Mouse (Mus musculus): Measurements from ENCODE around the gene Man2b1.
"Not testable (repeated sequence)": the region's sequence is repeated elsewhere in the genome, so short reads cannot be mapped to it uniquely, and the experiment has no call there.

Gene Man2b1

DNA sequence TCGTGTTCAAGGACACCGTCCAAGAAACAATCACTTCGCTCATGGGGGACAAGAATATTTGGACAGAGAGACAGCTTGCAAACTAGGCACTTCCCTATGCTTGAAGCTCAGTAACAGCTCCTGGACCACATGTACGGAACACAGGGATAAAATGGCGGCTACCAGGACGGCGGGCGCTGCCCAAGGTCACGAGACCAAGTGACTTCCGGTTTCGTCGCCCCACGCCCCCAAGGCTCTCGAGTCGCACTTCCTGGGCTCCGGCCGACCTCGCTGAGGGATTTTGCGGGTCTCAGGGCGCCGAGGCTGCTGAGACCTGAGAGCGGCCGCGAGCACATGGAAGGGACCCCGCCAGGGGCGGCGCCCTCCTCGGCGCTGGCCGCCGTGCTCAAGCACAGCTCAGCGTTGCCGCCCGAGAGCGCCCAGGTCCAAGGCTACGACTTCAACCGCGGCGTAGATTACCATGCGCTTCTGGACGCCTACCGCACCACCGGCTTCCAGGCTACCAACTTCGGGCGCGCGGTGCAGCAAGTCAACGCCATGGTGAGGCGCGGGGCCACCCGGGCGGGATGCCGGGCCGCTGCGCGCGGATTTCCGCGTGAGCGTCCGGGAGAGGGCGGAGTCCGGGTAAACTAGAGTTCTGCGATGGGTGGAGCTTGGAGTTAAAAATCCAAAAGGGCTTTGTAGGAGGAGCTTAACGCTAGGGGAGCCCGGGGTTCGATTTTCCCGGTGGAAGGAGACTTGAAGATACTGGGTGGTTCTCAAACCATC, 11.4 kb upstream of the Man2b1 start, which contains the start of gene Dhps:
Dhps (plus strand) TSS at position 244 of the 768 bp plus-strand sequence.
- in situ Hi-C loops (cut with MboI; ENCODE audit: low pct_unique_long_range_greater_than_20kb in 1 of 2, low sequenced_read_pairs in 2 of 2, unreplicated experiment in 1 of 2): no loop called here

DNA sequence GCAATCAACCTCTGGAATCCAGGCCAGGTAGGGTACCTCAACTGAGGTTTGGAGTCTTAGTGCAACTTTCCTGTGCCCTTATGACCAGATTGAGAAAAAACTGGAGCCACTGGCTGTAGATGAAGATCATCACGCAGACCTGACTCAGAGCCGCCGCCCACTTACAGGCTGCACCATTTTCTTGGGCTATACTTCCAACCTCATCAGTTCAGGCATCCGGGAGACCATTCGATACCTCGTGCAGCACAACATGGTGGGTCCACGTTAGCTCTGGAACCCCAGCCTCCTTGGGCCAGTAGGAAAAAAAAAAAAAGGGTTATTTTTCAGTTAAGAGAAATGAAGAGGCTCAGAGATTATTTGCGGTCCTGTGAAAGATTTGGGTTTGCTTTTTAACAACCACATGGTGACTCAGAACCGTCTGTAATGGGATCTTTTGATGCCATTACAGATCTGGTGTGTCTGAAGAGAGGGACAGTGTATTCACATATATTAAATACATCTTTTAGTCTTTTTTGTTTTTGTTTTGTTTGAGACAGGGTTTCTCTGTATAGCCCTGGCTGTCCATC, 10.6 kb upstream of the Man2b1 start:
- in situ Hi-C loops (cut with MboI; ENCODE audit: low pct_unique_long_range_greater_than_20kb in 1 of 2, low sequenced_read_pairs in 2 of 2, unreplicated experiment in 1 of 2): no loop called here

DNA sequence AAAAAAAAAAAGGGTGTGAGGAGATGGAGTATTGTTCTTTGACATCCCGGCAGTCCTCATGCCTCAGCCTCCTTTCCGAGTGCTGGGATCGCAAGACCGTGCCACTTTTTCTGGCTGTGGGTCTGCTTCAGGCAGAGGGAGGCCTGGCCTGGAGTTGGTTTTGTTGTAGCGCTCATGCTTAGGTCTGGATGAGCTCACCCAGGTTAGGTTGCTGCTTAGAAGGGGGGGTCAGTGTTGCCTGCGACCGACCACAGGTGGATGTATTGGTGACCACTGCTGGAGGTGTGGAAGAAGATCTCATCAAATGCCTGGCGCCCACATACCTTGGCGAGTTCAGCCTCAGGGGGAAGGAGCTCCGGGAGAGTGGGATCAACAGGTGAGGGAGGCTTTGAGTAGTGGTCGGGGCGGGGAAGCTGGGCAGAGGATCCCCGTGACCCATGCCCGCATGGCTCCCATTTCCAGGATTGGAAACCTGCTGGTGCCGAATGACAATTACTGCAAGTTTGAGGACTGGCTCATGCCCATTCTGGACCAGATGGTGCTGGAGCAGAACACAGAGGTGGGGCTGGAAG, 9.9 kb upstream of the Man2b1 start:
- in situ Hi-C loops (cut with MboI; ENCODE audit: low pct_unique_long_range_greater_than_20kb in 1 of 2, low sequenced_read_pairs in 2 of 2, unreplicated experiment in 1 of 2): no loop called here

DNA sequence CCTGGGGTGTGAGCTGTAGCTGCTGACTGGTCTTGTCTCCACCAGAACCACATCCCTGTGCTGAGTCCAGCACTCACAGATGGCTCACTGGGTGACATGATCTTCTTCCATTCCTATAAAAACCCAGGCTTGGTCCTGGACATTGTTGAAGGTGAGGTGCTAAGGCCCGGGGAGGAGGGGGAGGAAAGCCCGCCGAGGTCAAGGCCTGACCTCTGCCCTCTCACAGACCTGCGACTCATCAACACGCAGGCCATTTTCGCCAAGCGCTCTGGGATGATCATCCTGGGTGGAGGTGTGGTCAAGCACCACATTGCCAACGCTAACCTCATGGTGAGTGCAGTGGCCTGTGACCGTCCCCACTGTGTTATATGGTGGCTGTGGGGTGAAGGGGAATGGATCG, 8.9 kb upstream of the Man2b1 start:
- in situ Hi-C loops (cut with MboI; ENCODE audit: low pct_unique_long_range_greater_than_20kb in 1 of 2, low sequenced_read_pairs in 2 of 2, unreplicated experiment in 1 of 2): no loop called here

DNA sequence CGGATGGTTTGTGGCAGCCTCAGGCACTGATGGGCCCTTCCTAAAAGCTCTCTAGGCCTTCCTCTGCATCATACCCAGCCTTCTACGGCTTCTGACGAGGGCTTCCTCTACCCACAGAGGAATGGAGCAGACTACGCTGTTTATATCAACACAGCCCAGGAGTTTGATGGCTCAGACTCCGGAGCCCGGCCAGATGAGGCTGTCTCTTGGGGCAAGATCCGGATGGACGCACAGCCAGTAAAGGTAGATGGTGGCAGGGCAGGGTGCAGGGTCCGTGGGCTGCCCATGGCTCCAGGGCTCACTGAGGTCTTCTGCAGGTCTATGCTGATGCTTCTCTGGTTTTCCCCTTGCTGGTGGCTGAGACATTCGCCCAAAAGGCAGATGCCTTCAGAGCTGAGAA, 8.5 kb upstream of the Man2b1 start:
- in situ Hi-C loops (cut with MboI; ENCODE audit: low pct_unique_long_range_greater_than_20kb in 1 of 2, low sequenced_read_pairs in 2 of 2, unreplicated experiment in 1 of 2): no loop called here

DNA sequence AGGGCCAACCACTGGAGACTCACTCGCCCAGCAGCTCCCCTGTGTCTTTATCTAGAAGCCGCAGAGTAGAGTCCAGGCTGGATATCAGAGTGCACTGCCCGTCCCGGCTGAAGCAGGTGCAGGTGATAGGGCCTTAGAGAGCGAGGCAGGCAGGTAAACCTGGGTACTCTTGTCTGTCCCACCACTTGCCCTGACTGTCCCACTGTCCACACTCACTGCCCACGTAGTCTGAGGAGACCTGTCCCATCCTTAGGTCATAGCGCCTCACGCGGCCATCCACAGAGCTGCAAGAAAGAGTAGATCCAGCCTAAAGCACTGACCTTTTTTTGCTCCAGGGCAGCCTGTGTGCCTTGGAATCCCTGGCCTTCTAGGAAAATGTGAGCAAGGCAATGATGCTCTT, 7.1 kb upstream of the Man2b1 start:
- in situ Hi-C loops (cut with MboI; ENCODE audit: low pct_unique_long_range_greater_than_20kb in 1 of 2, low sequenced_read_pairs in 2 of 2, unreplicated experiment in 1 of 2): no loop called here

DNA sequence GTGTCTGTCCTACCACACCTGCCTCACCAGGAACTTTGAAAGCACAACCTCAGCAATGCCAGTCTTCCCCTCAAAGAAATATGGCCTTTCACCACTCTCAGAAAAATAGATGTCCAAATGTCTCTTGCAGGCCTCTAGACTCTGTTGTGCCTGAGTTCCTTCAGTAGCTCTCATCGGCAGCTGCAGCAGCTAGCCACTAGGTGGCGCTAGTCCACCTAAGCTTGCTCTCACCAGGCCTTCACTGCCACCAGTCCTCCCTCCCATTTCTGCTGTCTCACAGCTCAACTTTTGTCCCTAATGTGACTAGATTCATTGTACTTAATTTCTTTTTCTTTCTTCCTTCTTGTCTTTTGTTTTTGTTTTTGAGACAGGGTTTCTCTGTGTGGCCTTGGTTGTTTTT, 6.1 kb upstream of the Man2b1 start:
- in situ Hi-C loops (cut with MboI; ENCODE audit: low pct_unique_long_range_greater_than_20kb in 1 of 2, low sequenced_read_pairs in 2 of 2, unreplicated experiment in 1 of 2): no loop called here

DNA sequence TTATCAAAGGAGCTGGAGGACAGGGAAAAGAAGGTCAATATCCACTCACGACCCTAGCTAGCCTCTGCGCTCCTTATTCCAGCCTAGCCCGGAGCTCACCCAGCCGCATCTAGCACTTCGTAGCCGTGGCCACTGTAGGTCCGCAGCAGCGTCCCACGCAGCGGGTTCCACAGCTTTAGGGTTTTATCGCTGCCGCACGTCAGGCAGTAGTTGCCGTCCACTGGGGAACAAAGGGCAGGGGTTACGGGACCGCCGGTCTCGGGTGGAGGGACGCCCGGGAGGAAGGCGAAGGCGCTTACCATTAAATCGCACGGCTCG, 2.9 kb upstream of the Man2b1 start:
- in situ Hi-C loops (cut with MboI; ENCODE audit: low pct_unique_long_range_greater_than_20kb in 1 of 2, low sequenced_read_pairs in 2 of 2, unreplicated experiment in 1 of 2): no loop called here

DNA sequence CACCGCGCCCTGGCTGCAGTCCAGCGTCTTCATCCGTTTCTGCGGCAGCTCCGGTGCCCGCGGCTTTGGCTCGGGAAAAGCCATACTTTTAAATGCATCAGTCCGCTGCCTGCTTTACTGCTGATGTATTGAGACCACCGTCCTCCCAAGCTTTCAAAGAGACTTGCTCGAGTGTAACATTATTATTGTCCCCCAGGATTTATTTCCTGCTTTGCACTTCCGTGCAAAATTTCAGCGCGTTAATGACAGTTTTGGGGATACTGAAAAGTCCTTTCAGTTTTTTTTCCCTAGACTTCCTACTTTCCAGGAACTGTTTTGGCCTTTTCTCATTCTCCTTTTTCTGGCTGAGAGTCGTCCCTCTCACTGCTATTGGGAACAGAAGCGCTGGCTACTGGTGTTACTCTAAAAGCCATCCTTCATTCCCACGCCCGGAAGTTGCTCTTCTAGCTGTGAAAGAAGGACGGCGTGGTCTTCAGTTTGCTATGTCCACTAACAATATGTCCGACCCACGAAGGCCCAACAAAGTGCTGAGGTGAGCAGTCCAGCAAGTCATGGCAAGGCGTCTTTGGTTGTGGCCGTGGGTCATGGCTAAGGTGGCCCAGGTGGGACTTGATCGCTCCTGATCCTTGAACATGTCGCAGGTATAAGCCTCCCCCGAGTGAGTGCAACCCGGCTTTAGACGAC, 2.4 kb upstream of the Man2b1 start, which contains the start of gene Wdr83os:
Wdr83os (plus strand) TSS at position 209 of the 684 bp plus-strand sequence.
- in situ Hi-C loops (cut with MboI; ENCODE audit: low pct_unique_long_range_greater_than_20kb in 1 of 2, low sequenced_read_pairs in 2 of 2, unreplicated experiment in 1 of 2): no loop called here

DNA sequence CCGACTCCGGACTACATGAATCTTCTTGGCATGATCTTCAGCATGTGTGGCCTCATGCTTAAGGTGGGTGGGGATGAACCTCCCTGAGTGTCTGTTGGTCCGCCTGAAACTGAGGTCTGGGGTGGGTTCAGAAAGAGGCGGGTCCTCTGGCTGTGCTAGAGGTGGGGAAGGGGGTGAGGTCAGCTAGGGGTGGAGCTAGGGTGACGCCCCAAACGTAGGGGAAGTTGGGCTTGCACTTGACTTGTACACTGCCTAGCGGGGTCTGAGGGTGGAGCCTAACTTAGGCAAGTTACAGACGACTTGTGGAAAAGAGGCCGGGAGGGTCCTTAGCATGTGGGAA, 1.9 kb upstream of the Man2b1 start, which contains the start of gene Wdr83:
Wdr83 (minus strand) TSS at position 91 of the 340 bp plus-strand sequence.
- in situ Hi-C loops (cut with MboI; ENCODE audit: low pct_unique_long_range_greater_than_20kb in 1 of 2, low sequenced_read_pairs in 2 of 2, unreplicated experiment in 1 of 2): no loop called here

DNA sequence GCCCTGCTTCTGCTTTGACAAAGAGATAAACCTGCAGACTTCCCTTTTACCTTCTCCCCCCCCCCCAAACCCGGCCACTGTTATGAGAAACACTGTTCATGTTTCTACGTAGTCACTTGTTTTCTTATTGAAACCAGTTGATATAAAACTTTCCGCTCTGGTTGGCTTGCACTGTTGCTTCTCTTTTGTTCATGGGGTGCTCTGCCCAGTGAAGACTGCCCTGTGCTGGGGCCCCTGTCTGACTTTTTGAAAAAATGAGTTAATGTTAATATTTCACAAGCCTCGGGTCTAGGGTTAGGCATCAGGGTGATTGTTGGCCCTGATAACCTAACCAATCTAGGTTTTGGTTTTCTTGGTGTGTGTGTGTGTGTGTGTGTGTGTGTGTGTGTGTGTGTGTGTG, 901 bp upstream of the Man2b1 start:
- in situ Hi-C loops (cut with MboI; ENCODE audit: low pct_unique_long_range_greater_than_20kb in 1 of 2, low sequenced_read_pairs in 2 of 2, unreplicated experiment in 1 of 2): not testable (repeated sequence)

DNA sequence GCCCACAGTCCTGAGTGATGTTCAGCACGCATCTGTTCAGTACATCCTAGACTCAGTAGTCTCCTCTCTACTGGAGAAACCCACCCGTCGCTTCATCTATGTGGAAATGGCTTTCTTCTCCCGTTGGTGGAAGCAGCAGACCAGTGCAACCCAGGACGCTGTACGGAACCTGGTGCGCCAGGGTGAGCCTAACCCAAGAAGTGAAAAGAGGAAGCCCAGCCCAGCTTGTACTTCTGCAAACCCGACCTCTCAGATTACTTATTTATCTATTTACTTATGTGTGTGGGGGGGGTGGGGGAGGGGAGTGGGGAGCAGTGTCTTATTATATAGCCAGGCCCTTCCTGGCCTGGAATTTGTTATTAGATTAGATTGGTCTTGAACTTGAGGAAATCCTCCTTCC, 1.6 kb downstream of the Man2b1 start:
- in situ Hi-C loops (cut with MboI; ENCODE audit: low pct_unique_long_range_greater_than_20kb in 1 of 2, low sequenced_read_pairs in 2 of 2, unreplicated experiment in 1 of 2): no loop called here

DNA sequence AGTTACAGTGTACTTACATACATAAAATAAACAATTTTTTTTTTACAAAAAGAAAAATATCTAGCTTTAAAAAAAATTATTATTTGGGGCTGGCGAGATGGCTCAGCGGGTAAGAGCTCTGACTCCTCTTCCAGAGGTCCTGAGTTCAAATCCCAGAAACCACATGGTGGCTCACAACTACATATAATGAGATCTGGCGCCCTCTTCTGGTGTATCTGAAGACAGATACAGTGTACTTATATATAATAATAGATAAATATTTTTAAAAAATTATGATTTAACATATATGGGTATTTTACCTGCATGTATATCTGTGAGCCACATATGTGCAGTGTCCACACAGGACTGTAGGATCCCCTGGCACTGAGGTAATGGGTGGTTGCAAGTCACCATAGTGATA, 3.2 kb downstream of the Man2b1 start:
- in situ Hi-C loops (cut with MboI; ENCODE audit: low pct_unique_long_range_greater_than_20kb in 1 of 2, low sequenced_read_pairs in 2 of 2, unreplicated experiment in 1 of 2): no loop called here

DNA sequence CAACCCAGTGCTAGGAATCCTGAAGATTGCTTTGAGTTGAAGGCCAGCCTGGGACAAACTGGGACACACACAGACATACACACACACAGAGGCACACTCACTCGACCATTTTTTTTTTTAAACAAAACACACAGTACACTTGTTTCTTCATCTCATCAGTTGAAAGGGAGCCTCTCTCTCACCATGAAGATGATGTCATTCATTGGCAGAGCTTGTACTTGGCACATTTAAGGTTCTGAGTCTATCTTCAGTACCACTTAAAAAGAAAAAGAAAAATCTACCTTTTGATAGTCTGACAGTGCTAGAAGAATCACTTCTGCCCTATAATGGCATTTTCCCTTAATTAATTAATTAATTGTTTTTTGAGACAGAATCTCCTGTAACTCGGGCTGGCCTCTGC, 5.7 kb downstream of the Man2b1 start:
- in situ Hi-C loops (cut with MboI; ENCODE audit: low pct_unique_long_range_greater_than_20kb in 1 of 2, low sequenced_read_pairs in 2 of 2, unreplicated experiment in 1 of 2): no loop called here

DNA sequence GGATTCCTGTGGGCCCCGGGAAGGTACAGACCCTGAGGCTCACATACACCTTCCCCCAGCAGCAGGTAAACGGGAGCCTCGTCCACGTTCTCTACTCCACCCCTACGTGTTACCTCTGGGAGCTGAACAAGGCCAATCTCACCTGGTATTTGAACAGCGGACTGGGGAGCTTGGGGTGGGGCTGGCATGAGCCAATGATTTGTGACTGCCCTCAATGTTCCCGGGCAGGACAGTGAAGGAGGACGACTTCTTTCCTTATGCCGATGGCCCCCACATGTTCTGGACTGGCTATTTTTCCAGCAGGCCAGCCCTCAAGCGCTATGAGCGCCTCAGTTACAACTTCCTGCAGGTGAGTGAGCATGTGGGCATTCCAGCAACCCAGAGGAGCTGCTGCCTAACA, 7.8 kb downstream of the Man2b1 start:
- in situ Hi-C loops (cut with MboI; ENCODE audit: low pct_unique_long_range_greater_than_20kb in 1 of 2, low sequenced_read_pairs in 2 of 2, unreplicated experiment in 1 of 2): no loop called here

DNA sequence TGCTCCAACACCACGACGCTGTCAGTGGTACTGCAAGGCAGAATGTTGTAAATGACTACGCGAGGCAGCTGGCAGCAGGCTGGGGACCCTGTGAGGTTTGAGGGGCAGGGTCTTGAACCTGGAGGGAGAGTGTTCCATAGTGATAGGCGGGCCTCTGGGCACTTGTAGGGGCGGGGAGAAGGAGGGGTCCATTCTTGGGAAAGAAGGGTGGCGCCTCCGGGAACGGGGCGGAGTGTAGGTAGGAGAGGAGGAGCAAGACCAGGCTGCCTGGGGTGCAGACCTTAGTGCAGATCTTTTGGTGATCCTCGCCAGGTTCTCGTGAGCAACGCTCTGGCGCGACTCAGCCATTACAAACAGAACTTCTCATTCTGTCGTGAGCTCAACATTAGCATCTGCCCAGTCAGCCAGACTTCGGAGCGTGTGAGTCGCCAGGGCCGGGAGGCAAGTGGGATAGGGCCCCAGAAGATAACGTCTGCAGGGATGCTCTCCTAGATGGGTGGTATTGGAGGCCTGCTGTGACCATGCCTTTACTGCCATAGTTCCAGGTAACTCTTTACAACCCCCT, 8.5 kb downstream of the Man2b1 start:
- in situ Hi-C loops (cut with MboI; ENCODE audit: low pct_unique_long_range_greater_than_20kb in 1 of 2, low sequenced_read_pairs in 2 of 2, unreplicated experiment in 1 of 2): no loop called here

DNA sequence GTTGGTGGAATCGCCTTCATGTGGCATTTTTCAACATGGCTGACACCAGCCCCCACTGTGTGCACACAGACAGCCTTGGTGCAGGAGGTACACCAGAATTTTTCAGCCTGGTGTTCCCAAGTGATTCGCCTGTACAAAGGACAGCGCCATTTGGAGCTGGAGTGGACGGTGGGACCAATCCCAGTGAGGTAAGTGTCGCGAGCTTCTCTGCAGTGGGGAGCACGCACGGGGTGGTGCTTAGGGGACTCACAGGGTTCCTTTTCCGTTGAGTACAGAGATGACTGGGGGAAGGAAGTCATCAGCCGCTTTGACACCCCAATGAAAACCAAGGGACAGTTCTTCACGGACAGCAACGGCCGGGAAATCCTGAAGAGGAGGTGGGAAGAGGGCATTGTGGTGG, 12.0 kb downstream of the Man2b1 start:
- in situ Hi-C loops (cut with MboI; ENCODE audit: low pct_unique_long_range_greater_than_20kb in 1 of 2, low sequenced_read_pairs in 2 of 2, unreplicated experiment in 1 of 2): no loop called here

DNA sequence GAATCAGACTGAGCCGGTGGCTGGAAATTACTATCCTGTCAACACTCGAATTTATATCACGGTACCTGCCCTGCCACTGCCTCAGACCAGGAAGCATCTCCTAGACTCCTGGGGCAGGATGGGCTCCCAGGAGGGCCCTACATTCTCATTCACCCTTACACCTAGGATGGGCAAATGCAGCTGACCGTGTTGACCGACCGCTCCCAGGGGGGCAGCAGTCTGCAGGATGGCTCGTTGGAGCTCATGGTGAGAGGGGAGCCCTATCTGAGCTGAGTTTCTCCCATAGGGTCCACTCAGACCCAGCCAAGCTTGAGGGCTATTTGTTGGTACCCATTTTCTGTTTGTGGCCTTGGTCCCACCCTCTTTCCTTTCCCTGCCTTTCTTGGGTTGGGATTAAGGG, 12.5 kb downstream of the Man2b1 start:
- in situ Hi-C loops (cut with MboI; ENCODE audit: low pct_unique_long_range_greater_than_20kb in 1 of 2, low sequenced_read_pairs in 2 of 2, unreplicated experiment in 1 of 2): no loop called here

DNA sequence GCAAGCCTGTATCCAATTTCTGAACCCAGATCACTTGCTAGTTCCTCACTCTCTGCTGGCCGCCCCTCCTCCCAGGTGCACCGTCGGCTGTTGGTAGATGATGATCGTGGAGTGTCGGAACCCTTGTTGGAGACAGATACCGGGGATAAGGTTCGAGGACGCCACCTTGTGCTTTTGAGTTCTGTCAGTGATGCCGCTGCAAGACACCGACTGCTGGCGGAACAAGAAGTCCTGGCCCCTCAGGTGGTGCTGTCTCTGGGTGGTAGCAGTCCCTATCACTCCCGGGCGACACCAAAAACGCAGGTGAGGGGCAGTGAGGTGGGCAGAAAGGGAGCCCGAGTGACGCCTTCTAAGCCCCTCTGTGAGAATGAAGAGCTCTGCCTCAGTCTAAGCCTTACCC, 13.1 kb downstream of the Man2b1 start:
- in situ Hi-C loops (cut with MboI; ENCODE audit: low pct_unique_long_range_greater_than_20kb in 1 of 2, low sequenced_read_pairs in 2 of 2, unreplicated experiment in 1 of 2): no loop called here
